ENCODE assay signal across 26 mouse cellular contexts in the genomic region with DNA sequence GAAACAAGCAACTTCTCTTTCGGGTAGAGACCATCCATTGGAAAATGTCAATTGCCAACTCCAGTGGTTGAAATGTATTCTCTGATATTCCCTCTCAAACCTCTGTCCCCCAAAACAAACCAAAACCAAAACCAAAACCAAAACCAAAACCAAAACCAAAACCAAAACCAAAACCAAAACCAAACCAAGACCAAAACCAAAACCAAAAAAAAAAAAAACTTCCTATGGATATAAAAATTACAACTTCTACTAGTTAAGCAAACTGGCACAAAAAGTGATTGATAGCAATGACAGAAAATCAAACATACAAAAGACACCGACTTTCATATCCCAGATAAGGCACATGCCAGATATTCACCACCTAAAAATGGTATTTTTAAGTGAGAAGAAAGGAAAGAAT.
"Had no signal": no experiment of that assay in that cellular context is flagged by ENCODE, and none has a peak within 500 bp of the region (broad histone marks: within the 10 kb centered on the region; RNA-seq: fewer than 3 reads in every experiment).

No protein-coding gene starts in this region.

- ATAC-seq: forebrain, embryonic 13.5 days; forebrain, embryonic 14.5 days; forebrain, embryonic 15.5 days; forebrain, embryonic 16.5 days; forebrain, postnatal 0 days had no signal

- H3K36me3 ChIP-seq: embryonic facial prominence, embryonic 10.5 days; embryonic facial prominence, embryonic 12.5 days; embryonic facial prominence, embryonic 13.5 days; embryonic facial prominence, embryonic 15.5 days; forebrain, embryonic 10.5 days; forebrain, embryonic 12.5 days; forebrain, embryonic 15.5 days had no signal

- H3K9me3 ChIP-seq: embryonic facial prominence, embryonic 10.5 days; embryonic facial prominence, embryonic 12.5 days; embryonic facial prominence, embryonic 13.5 days; embryonic facial prominence, embryonic 15.5 days; forebrain, embryonic 10.5 days; forebrain, embryonic 12.5 days; forebrain, embryonic 13.5 days; forebrain, embryonic 15.5 days had no signal

- H3K4me2 ChIP-seq: embryonic facial prominence, embryonic 12.5 days; embryonic facial prominence, embryonic 13.5 days; embryonic facial prominence, embryonic 15.5 days; forebrain, embryonic 12.5 days; forebrain, embryonic 13.5 days; forebrain, embryonic 15.5 days had no signal

- DNase-seq: cerebellum, adult 9-11 months; cerebellum, postnatal 10 days; cerebellum, postnatal 14 days; cerebellum, postnatal 25 days; cerebellum, postnatal 36 days; embryo, embryonic 11 days; forebrain, postnatal 0 days; gastrocnemius, adult 2 months; gastrocnemius, postnatal 10 days; gastrocnemius, postnatal 14 days; gastrocnemius, postnatal 25 days; gastrocnemius, postnatal 36 days; heart, adult 11 months; heart, adult 18-20 months; heart, adult 2 months had no signal

- H3K9ac ChIP-seq: embryonic facial prominence, embryonic 12.5 days; embryonic facial prominence, embryonic 13.5 days; embryonic facial prominence, embryonic 15.5 days; forebrain, embryonic 12.5 days; forebrain, embryonic 13.5 days; forebrain, embryonic 15.5 days; forebrain, postnatal 0 days had no signal

- H3K4me3 ChIP-seq: embryonic facial prominence, embryonic 10.5 days; embryonic facial prominence, embryonic 12.5 days; embryonic facial prominence, embryonic 13.5 days; embryonic facial prominence, embryonic 15.5 days; erythroblast, embryonic 14.5 days; forebrain, embryonic 10.5 days; forebrain, embryonic 12.5 days; forebrain, embryonic 13.5 days; forebrain, embryonic 15.5 days; gastrocnemius, adult 2 months; heart, adult 2 months had no signal

- H3K27me3 ChIP-seq: embryonic facial prominence, embryonic 12.5 days; embryonic facial prominence, embryonic 13.5 days; embryonic facial prominence, embryonic 15.5 days; forebrain, embryonic 12.5 days; forebrain, embryonic 13.5 days; forebrain, embryonic 15.5 days had no signal

- H3K27ac ChIP-seq: embryonic facial prominence, embryonic 10.5 days; embryonic facial prominence, embryonic 12.5 days; embryonic facial prominence, embryonic 13.5 days; embryonic facial prominence, embryonic 15.5 days; forebrain, embryonic 10.5 days; forebrain, embryonic 12.5 days; forebrain, embryonic 13.5 days; forebrain, embryonic 15.5 days; gastrocnemius, adult 2 months; heart, adult 2 months had no signal

- H3K4me1 ChIP-seq: embryonic facial prominence, embryonic 10.5 days; embryonic facial prominence, embryonic 12.5 days; embryonic facial prominence, embryonic 13.5 days; embryonic facial prominence, embryonic 15.5 days; forebrain, embryonic 10.5 days; forebrain, embryonic 12.5 days; forebrain, embryonic 13.5 days; forebrain, embryonic 15.5 days had no signal
